Mouse (Mus musculus) embryo, embryonic 10.5 days (tissue): Measurements from ENCODE around the gene Lrrfip1.

Experiments
- DNase-seq: peaks from one replicate; pipeline ENCODE4 v3.0.0-alpha.2; 2015; ENCODE audit warnings: low spot score

The Lrrfip1 gene

GRCm38 (mm10) chr1:90998891-90999611 lies 514 bp downstream of the Lrrfip1 start:
- peak; percentile 69 for DNase-seq

GRCm38 (mm10) chr1:90999911-91000601 lies 1.5 kb downstream of the Lrrfip1 start:
- no peak for DNase-seq

GRCm38 (mm10) chr1:91001101-91001500 lies 2.6 kb downstream of the Lrrfip1 start:
- DNase-seq = no peak

DNA sequence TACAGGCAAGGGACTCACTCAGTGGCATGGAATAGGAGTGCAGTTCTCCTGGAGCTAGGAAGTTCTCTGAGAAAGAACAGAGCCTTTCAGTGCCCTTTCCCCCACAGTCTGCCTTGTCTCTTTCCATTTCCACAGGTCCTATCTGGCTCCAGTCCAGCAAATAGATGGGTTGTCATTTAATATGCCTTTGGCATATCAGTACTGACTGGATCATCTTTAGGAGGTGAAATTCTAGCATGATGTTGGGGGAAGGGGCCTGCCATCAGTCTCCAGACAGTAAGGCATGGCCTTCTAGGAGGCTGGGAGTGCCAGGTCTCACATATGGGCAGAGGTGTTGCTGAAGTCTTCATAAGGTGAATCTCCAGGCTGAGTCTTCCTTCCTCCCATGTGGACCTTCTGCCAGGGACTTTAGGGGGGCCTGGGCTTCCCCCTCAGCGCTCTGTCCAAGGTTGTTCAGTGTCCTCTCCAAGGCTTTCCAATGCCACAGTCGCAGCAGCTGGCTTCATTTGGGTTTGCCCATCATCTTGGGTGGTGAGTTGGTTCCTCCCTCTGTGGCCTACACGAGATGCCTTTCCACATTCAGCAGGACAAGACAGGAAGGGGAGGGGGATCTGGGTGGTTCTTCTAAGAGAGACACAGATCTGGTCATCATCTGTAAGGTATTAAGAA lies 3.5 kb downstream of the Lrrfip1 start:
- DNase-seq = no peak

- no peak for DNase-seq
Observed at GRCm38 (mm10) chr1:91002641-91003040, 4.1 kb downstream of the Lrrfip1 start.

GRCm38 (mm10) chr1:91003522-91004253 lies 5.2 kb downstream of the Lrrfip1 start:
- no peak for DNase-seq

DNA sequence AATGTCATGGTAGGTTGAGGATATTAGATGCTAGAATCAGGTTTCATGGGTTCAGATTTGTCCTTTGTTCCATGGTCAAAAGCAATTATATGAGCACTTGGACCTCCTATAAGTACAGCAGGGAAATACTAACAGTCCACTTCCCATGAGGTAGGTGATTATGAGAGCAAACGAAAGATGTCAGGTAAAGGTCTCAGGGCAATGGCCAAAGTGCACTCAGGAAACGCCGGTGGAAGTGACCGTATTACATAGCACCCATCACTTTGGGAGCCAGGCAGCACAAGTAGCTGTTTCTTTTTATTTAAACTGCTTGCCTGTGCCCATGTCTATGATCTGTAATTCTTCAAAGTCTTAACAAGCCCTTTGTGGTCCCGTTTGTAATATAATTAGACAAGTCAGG lies 7.5 kb downstream of the Lrrfip1 start:
- no peak for DNase-seq

DNA sequence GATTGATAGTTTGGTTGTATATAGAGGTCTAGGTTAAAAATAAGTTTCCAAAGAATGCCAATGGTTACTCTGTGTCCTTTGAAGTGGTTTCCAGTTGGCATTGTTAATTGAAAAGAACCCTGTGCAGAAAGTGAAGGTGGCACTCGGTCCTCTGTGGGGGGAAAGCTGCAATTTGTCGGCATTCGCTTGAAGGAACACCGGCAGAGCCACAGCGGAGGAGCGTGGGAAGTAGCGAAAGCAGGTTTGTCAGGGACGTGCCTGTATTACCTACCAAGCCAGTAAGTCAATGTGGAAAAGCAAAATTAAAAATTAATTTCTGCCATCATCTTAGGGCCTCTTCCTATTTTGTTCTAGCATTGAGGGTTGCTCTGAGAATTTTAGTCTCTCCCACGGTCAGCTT lies 8.2 kb downstream of the Lrrfip1 start:
- DNase-seq = no peak

DNA sequence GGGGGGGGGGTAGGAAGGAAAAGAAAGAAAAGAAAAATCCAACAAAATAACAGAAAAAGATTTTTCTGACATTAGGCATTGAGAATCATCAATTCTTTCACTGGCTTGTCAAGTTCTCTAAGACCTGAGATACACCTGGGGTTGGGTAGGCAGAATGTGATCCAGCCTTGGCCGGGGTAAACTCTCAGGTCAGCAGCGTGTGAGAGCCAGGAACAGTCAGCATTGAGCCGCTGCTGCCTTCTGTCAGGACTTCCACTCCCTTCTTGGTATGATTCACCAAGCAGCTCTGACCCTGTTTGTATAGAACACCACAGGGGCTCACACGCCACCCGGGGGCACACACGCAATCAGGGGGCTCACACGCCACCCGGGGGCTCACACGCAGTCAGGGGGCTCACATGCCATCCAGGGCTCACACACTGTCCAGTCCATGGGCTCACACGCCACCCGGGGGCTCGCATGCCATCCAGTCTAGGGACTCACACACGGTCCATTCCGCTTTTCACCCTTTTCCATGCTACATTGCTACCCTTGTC lies 9.7 kb downstream of the Lrrfip1 start:
- DNase-seq = no peak

DNA sequence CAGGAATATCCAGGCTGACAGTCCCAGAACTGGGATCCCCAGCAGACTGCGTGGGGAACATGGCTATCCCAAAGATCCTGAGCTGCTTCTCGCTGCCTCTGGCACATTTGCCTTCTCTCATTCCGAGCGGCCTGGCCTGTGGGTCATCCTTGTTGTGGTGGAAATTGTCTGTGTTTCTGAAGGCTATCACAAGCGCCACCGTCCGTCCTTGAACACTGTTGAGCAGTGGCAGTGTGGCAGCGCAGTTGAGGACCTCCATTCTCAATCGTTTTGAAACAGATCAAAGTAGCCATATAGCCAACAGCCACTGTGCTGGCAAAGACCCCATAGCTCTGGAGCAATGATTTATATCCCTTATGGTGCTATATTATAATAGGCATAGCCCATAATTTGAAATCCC lies 10.2 kb downstream of the Lrrfip1 start:
- no peak for DNase-seq

GRCm38 (mm10) chr1:91009266-91009665 lies 10.7 kb downstream of the Lrrfip1 start:
- DNase-seq = no peak

GRCm38 (mm10) chr1:91010216-91010615 lies 11.7 kb downstream of the Lrrfip1 start:
- DNase-seq = no peak

- DNase-seq = no peak
Observed at GRCm38 (mm10) chr1:91010716-91011115, 12.2 kb downstream of the Lrrfip1 start.

- no peak for DNase-seq
Observed at GRCm38 (mm10) chr1:91011336-91011735, 12.8 kb downstream of the Lrrfip1 start.

DNA sequence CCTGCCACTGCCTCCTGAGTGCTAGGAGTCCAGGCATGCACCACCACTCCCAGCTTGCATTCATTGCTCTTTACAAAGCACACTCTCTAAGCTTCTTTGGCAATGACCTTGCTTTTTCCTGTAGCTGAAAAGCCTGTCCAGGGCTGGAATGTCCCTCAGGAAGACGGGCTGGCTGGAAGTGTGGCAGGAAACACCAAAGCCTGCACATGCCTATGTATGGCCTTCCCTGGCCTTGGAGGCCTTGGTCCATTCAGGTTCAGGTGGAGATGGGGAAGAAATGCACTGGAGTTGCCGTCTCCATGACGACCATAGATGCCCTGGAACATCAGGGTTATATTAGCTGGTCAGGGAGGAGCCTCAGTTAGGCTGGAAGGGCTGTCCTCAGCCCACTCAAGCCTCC lies 15.3 kb downstream of the Lrrfip1 start:
- DNase-seq = peak; percentile 13

GRCm38 (mm10) chr1:91015571-91015970 lies 17.0 kb downstream of the Lrrfip1 start:
- DNase-seq = no peak

DNA sequence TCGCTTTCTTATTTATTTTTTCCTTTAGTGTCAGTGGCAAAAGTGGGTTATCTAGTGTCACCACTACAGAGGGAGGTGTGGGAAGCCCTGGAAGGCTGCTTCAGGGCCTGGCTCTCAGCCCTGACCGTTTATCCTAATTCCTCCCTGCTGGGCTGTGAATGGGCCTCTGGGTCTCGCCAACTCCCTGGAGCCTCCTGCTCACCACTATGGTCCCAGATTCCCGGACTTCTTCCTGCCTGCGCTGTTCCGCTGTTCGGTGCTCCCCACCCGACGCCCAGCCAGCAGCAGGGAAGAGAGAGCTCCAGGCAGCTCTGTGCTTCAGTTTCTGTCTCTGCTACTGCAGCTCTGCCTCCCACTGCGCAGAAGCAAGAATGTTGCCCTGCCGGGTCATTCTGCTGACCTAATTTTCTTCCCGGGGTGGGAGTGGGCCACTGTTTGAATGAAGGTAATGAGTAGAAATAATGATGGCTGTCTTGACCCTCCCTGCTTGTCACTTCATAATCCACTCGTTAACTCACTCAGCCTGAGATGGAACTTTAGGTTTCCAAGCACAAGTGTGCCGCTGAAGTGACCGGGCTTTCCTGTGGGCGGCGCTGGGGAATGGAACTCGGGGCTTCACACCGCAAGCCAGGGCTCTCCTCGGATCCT lies 18.7 kb downstream of the Lrrfip1 start:
- DNase-seq = peak; percentile 53

- no peak for DNase-seq
Observed at GRCm38 (mm10) chr1:91019346-91019745, 20.8 kb downstream of the Lrrfip1 start.

- DNase-seq = no peak
Observed at GRCm38 (mm10) chr1:91021304-91021703, 22.8 kb downstream of the Lrrfip1 start.

DNA sequence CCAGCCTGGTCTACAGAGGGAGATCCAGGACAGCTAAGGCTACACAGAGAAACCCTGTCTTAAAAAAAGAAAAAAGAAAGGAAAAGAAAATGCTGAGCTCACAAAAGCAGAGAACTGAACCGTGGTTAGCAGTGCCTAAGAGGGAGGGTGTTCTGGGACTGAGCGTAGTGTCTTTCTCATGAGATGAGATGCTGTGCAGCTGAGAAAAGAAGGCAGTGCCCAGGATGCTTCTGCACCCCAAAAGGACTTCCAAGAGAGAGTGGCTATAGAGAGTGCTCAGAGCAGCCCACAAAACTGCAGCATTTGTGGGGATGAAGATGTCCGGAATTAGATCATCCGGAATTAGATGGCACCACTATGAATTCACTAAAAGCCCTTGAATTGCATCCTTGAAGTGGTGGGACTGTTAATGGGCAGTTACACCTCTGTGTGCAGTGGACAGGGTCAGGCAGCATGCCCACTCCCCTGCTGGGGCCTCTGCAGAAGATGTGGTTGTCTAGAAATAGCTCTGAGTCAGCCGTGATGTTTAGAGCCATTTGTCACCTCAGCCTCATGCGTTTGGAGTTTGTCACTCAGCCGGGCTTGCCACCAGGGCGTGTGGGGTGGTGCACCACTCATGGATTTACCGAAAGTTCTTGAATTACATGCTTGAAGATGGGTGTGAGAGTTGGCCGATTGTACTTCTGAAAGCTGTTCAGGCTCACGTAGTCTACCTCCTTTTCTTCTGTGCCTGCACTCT lies 23.8 kb downstream of the Lrrfip1 start:
- DNase-seq = no peak

GRCm38 (mm10) chr1:91023230-91023629 lies 24.7 kb downstream of the Lrrfip1 start:
- DNase-seq = no peak
